Mouse (Mus musculus): ENCODE measurements at regions not wholly inside any gene's neighbourhood (a gene's known extent, or its start where the extent isn't known, plus 50 kb on each side); places are given as distances from the start of the nearest gene placed in this dataset.

GRCm38 (mm10) chr2:48315306-48315705, 498.6 kb upstream of the Acvr2a start:
- no peak for DNase-seq

GRCm38 (mm10) chr2:48316180-48316889, 497.6 kb upstream of the Acvr2a start:
- no peak for DNase-seq

- peak in 1 of 2 experiments; percentile 10 for DNase-seq
These were observed 496.1 kb upstream of the Acvr2a start for GRCm38 (mm10) chr2:48317821-48318220.

GRCm38 (mm10) chr2:48318384-48319030, 495.4 kb upstream of the Acvr2a start:
- DNase-seq: no peak

- DNase-seq: no peak
These were observed 492.4 kb upstream of the Acvr2a start for GRCm38 (mm10) chr2:48321471-48321870.

- no peak for DNase-seq
These were observed 491.6 kb upstream of the Acvr2a start for GRCm38 (mm10) chr2:48322278-48322677.

- DNase-seq: no peak
These were observed 485.7 kb upstream of the Acvr2a start for GRCm38 (mm10) chr2:48328204-48328603.

GRCm38 (mm10) chr2:48332783-48333182, 481.1 kb upstream of the Acvr2a start:
- DNase-seq: peak; percentile 43 to 63

GRCm38 (mm10) chr2:48348021-48348420, 465.9 kb upstream of the Acvr2a start:
- DNase-seq: no peak

- DNase-seq: no peak
These were observed 464.1 kb upstream of the Acvr2a start for GRCm38 (mm10) chr2:48349794-48350193.

GRCm38 (mm10) chr2:48350206-48350605, 463.7 kb upstream of the Acvr2a start:
- DNase-seq: no peak

- DNase-seq: peak in 1 of 2 experiments; percentile 12
These were observed 442.3 kb upstream of the Acvr2a start for GRCm38 (mm10) chr2:48371572-48371971.

GRCm38 (mm10) chr2:48373086-48373485, 440.8 kb upstream of the Acvr2a start:
- no peak for DNase-seq

GRCm38 (mm10) chr2:48374302-48374701, 439.6 kb upstream of the Acvr2a start:
- no peak for DNase-seq

GRCm38 (mm10) chr2:48378160-48378559, 435.7 kb upstream of the Acvr2a start:
- DNase-seq: no peak

- DNase-seq: peak in 1 of 2 experiments; percentile 8
These were observed 435.2 kb upstream of the Acvr2a start for GRCm38 (mm10) chr2:48378749-48379148.

- DNase-seq: peak; percentile 36 to 47
These were observed 433.8 kb upstream of the Acvr2a start for GRCm38 (mm10) chr2:48380140-48380539.

- DNase-seq: no peak
These were observed 433.1 kb upstream of the Acvr2a start for GRCm38 (mm10) chr2:48380786-48381185.

- DNase-seq: peak; percentile 25 to 42
These were observed 432.3 kb upstream of the Acvr2a start for GRCm38 (mm10) chr2:48381481-48382075.

- peak; percentile 33 to 39 for DNase-seq
These were observed 415.4 kb upstream of the Acvr2a start for GRCm38 (mm10) chr2:48398504-48398903.

- DNase-seq: no peak
These were observed 414.7 kb upstream of the Acvr2a start for GRCm38 (mm10) chr2:48399191-48399590.

GRCm38 (mm10) chr2:48402813-48403212, 411.1 kb upstream of the Acvr2a start:
- DNase-seq: no peak

- DNase-seq: no peak
These were observed 409.4 kb upstream of the Acvr2a start for GRCm38 (mm10) chr2:48404460-48404859.

All from heart, adult 18-20 months (tissue).